Mouse (Mus musculus) ovary, postnatal 36 days (tissue): ENCODE results near the gene Top1.
"Not testable (repeated sequence)": the region's sequence is repeated elsewhere in the genome, so short reads cannot be mapped to it uniquely, and the experiment has no call there.

Source experiments
- DNase-seq: peaks from one replicate; pipeline ENCODE4 v3.0.0; 2022; ENCODE audit warnings: low spot score, mixed read lengths

Top1 gene

GRCm38 (mm10) chr2:160630872-160631597, 14.7 kb upstream of the Top1 start:
- DNase-seq, result no peak

GRCm38 (mm10) chr2:160639911-160640717, 5.6 kb upstream of the Top1 start:
- no peak for DNase-seq

- no peak for DNase-seq
These were observed 4.5 kb upstream of the Top1 start for GRCm38 (mm10) chr2:160641176-160641575.

- peak; percentile 59 for DNase-seq
These were observed 606 bp downstream of the Top1 start for GRCm38 (mm10) chr2:160646144-160646844.

- DNase-seq, result no peak
These were observed 1.1 kb downstream of the Top1 start for GRCm38 (mm10) chr2:160646845-160647178.

- DNase-seq, result no peak
These were observed 2.4 kb downstream of the Top1 start for GRCm38 (mm10) chr2:160648097-160648496.

GRCm38 (mm10) chr2:160649072-160649471, 3.4 kb downstream of the Top1 start:
- DNase-seq, result no peak

- no peak for DNase-seq
These were observed 5.5 kb downstream of the Top1 start for GRCm38 (mm10) chr2:160651165-160651564.

GRCm38 (mm10) chr2:160653218-160653617, 7.5 kb downstream of the Top1 start:
- no peak for DNase-seq

GRCm38 (mm10) chr2:160655561-160655960, 9.9 kb downstream of the Top1 start:
- DNase-seq, result no peak

GRCm38 (mm10) chr2:160656234-160656633, 10.5 kb downstream of the Top1 start:
- DNase-seq, result no peak

- no peak for DNase-seq
These were observed 12.2 kb downstream of the Top1 start for GRCm38 (mm10) chr2:160657801-160658442.

- DNase-seq, result no peak
These were observed 13.1 kb downstream of the Top1 start for GRCm38 (mm10) chr2:160658811-160659210.

GRCm38 (mm10) chr2:160664421-160664820, 18.7 kb downstream of the Top1 start:
- no peak for DNase-seq

- not testable (repeated sequence) for DNase-seq
These were observed 19.3 kb downstream of the Top1 start for GRCm38 (mm10) chr2:160664986-160665385.

- DNase-seq, result no peak
These were observed 21.6 kb downstream of the Top1 start for GRCm38 (mm10) chr2:160667259-160667658.

GRCm38 (mm10) chr2:160700271-160700670, 54.6 kb downstream of the Top1 start:
- DNase-seq, result peak; percentile 21

- DNase-seq, result no peak
These were observed 55.9 kb downstream of the Top1 start for GRCm38 (mm10) chr2:160701603-160702002.

- no peak for DNase-seq
These were observed 57.1 kb downstream of the Top1 start for GRCm38 (mm10) chr2:160702824-160703223.

- no peak for DNase-seq
These were observed 62.0 kb downstream of the Top1 start for GRCm38 (mm10) chr2:160707673-160708072.

- DNase-seq, result no peak
These were observed 69.9 kb downstream of the Top1 start for GRCm38 (mm10) chr2:160715463-160716030.

- DNase-seq, result no peak
These were observed 71.6 kb downstream of the Top1 start for GRCm38 (mm10) chr2:160717269-160717668.
